Mouse (Mus musculus) lung, adult 2 months (tissue): ENCODE data around the gene Acot11. TPM values are rescaled to one million over a fixed set of nuclear protein-coding genes. Genes with fewer than 3 reads are reported as not detected.
"Not testable (repeated sequence)": the region's sequence is repeated elsewhere in the genome, so short reads cannot be mapped to it uniquely, and the experiment has no call there.

Experiments used
- DNase-seq: peaks from one replicate; pipeline ENCODE4 v3.0.0; 2022
- H3K4me1 ChIP-seq: fragments of 200-500 bp; 2 replicates; pipeline ENCODE4 v1.6.1; 2011; ENCODE audit warnings: low read length; ENCODE audit not compliant: control insufficient read depth, insufficient read depth
- H3K4me3 ChIP-seq: fragments of 200-500 bp; replicated peaks from 2 replicates; pipeline ENCODE3; 2011; ENCODE audit warnings: low read depth, mild to moderate bottlenecking, control low read depth, low read length; ENCODE audit errors: extremely low read depth
- CTCF ChIP-seq: fragments of 200-500 bp; IDR thresholded peaks from 2 replicates; pipeline ENCODE4 v1.5.1; 2011; ENCODE audit warnings: mild to moderate bottlenecking, low read length, control low read depth; ENCODE audit not compliant: insufficient read depth
- POLR2A ChIP-seq: fragments of 200-500 bp; IDR thresholded peaks from 2 replicates; pipeline ENCODE4 v1.6.1; 2011; ENCODE audit warnings: low read depth, mild to moderate bottlenecking, control low read depth, low read length, borderline replicate concordance; ENCODE audit errors: extremely low read depth
- WGBS: fragments of 180-500 bp; shearing (Covaris S2); methylation state at CpG from one replicate; pipeline ENCODE4 v1.1.7; 2018; 5-methylcytosine and 5-hydroxymethylcytosine counted together
- polyA plus RNA-seq: library from polyadenylated mRNA; depleted of rRNA; stranded (reverse); fragments of >200 nt; gene quantifications from 2 replicates; pipeline ENCODE4 v1.2.3, GENCODE M21; 2012

The Acot11 gene
- polyA plus RNA-seq, 1 experiment: 18.6 TPM

GRCm38 (mm10) chr4:106795289-106795688 lies 9.5 kb downstream of the Acot11 start:
- Histone ChIP-seq H3K4me1 (no peaks in the 10 kb centered on the region; the same call in 1 of the 2 replicates), H3K4me3 (no peak overlapping the region)
- TF ChIP-seq CTCF (no peak), POLR2A (no peak)
- WGBS: 66% methylated on average over 2 of the region's 2 CpGs
- no peak for DNase-seq

GRCm38 (mm10) chr4:106794247-106794646 lies 10.6 kb downstream of the Acot11 start:
- WGBS: 83% methylated on average over 7 of the region's 7 CpGs
- DNase-seq: no peak
- TF ChIP-seq POLR2A (no peak), CTCF (no peak)

GRCm38 (mm10) chr4:106793826-106794225 lies 11.0 kb downstream of the Acot11 start:
- 97% methylated on average over 9 of the region's 9 CpGs for WGBS
- H3K4me3 ChIP-seq, DNase-seq, H3K4me1 ChIP-seq: not testable (repeated sequence)

More at GRCm38 (mm10) chr4:106794247-106794646, 10.6 kb downstream of the Acot11 start:
- Histone ChIP-seq H3K4me3 (no peak overlapping the region), H3K4me1 (no peaks in the 10 kb centered on the region)

GRCm38 (mm10) chr4:106792276-106792675 lies 12.5 kb downstream of the Acot11 start:
- Histone ChIP-seq H3K4me3 (no peak overlapping the region), H3K4me1 (no peaks in the 10 kb centered on the region)
- DNase-seq: no peak
- no peak for TF ChIP-seq CTCF

GRCm38 (mm10) chr4:106790938-106791337 lies 13.9 kb downstream of the Acot11 start:
- TF ChIP-seq CTCF (no peak), POLR2A (no peak)
- Histone ChIP-seq H3K4me1 (0 out of 2 replicates have a peak, but pooled peaks cover 2% of the 10 kb centered on the region), H3K4me3 (no peak overlapping the region)
- DNase-seq: no peak
- 94% methylated on average over 1 of the region's 1 CpGs for WGBS

GRCm38 (mm10) chr4:106790218-106790617 lies 14.6 kb downstream of the Acot11 start:
- not testable (repeated sequence) for DNase-seq, H3K4me3 ChIP-seq, H3K4me1 ChIP-seq
- WGBS: 75% methylated on average over 5 of the region's 5 CpGs

- Histone ChIP-seq H3K4me3 (no peak overlapping the region), H3K4me1 (0 out of 2 replicates have a peak, but pooled peaks cover 5% of the 10 kb centered on the region)
- DNase-seq: no peak
- 58% methylated on average over 9 of the region's 9 CpGs for WGBS
- TF ChIP-seq CTCF: no peak
- no peak for TF ChIP-seq POLR2A
Measured at GRCm38 (mm10) chr4:106789705-106790104, 15.1 kb downstream of the Acot11 start.

GRCm38 (mm10) chr4:106788627-106789026 lies 16.2 kb downstream of the Acot11 start:
- DNase-seq: no peak
- Histone ChIP-seq H3K4me1 (0 out of 2 replicates have a peak, but pooled peaks cover 5% of the 10 kb centered on the region), H3K4me3 (no peak overlapping the region)
- TF ChIP-seq CTCF: no peak
- no peak for TF ChIP-seq POLR2A
- WGBS: 75% methylated on average over 11 of the region's 11 CpGs

- 61% methylated on average over 7 of the region's 7 CpGs for WGBS
- DNase-seq: no peak
- TF ChIP-seq POLR2A: no peak
- no peak for TF ChIP-seq CTCF
- Histone ChIP-seq H3K4me1 (0 out of 2 replicates have a peak, but pooled peaks cover 5% of the 10 kb centered on the region), H3K4me3 (no peak overlapping the region)
Measured at GRCm38 (mm10) chr4:106787830-106788229, 17.0 kb downstream of the Acot11 start.

GRCm38 (mm10) chr4:106785753-106786540 lies 18.9 kb downstream of the Acot11 start:
- Histone ChIP-seq H3K4me3 (no peak overlapping the region), H3K4me1 (0 out of 2 replicates have a peak, but pooled peaks cover 5% of the 10 kb centered on the region)
- no peak for DNase-seq
- TF ChIP-seq CTCF (no peak), POLR2A (no peak)
- 23% methylated on average over 4 of the region's 5 CpGs for WGBS
